Mouse (Mus musculus): Measurements from ENCODE around the gene Tnfrsf1a.
A peak's percentile ranks its signal among the peaks of the same experiment; 100 is the strongest.

Gene Tnfrsf1a

GRCm38 (mm10) chr6:125385066-125385974, 36.2 kb downstream of the Tnfrsf1a start:
- peak; percentile 20 for DNase-seq (ENCODE audit: low read depth, low spot score)

- no peak for DNase-seq (ENCODE audit: low read depth, low spot score)
Observed at GRCm38 (mm10) chr6:125386080-125386479, 36.9 kb downstream of the Tnfrsf1a start.

DNA sequence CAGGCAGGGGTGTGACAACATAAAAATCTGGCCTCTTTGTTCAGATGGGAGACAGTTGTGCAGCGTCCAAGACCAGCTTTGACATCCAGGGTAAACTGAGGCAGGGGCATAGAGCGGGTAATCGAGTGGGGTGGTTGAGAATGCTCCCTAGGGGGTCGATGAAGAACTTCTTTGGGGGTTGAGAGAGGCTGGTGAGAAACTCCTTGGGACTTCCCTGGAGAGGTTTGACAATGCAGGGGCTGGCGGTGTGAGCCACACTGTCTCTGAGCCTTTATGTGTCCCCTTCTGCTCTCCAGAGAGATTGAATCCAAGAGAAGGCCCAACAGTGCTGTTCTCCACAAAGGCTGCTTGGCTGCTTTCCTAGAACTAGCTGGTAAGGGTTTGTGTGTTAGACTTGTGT, 40.7 kb downstream of the Tnfrsf1a start:
- no peak for DNase-seq (ENCODE audit: low read depth, low spot score)

DNA sequence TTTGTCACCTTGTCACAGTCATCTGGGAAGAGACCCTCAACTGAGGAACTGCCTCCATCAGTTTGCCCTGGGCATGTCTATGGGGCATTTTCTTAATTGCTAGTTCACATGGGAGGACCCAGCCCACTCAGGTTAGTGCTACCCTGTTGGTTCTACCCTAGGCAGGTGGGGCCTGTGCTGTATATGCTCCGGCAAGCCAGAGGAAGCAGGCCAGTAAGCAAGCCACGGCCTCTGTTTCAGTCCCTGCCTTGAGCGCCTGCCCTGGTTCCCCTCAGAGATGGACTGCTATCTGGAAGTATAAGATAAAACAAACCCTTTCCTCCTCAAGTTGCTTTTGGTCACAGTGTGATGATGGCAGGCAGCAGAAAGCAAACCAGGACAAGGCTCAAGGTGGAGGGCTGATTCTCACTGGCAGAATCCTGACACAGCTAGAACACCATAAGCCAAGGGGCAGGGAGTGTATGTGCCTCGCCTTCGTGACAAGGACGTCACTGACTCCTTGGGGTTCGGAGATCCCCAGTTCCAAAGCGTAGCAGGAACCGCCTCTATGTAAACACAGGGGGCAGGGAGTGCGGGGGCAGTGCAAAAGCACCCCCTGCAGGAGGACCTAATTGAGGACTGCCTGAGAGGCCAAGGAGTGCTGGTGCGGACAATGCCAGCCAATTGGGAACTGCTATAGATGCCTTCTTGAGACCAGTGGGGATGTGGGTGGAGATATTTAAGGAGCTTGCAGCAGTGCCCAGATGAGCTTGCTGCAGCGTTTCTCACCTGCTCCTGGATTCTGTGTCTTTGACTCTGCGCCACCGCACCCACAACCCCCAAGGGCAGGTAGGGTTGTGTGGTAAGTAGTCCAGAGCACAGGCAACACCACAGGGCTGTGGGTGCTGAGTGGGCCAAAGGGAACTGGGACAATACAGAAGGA, 56.6 kb downstream of the Tnfrsf1a start:
- no peak for DNase-seq (ENCODE audit: low read depth, low spot score)

DNA sequence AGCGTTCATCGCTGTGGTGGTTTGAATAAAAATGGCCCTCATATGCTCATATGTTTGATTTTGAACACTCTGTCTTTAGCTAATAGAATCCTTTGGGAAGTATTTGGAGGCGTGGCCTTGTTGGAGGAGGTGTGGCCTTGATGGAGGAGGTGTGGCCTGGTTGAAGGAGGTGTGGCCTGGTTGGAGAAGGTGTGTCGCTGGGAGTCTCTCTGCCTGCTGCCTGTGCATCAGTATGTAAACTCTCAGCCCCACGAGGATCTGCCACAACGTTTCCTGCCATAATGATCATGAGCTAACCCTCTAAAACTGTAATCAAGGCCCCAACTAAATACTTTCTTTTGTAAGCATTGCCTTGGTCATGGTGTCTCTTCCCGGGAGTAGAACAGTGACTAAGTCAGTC, 58.1 kb downstream of the Tnfrsf1a start:
- DNase-seq (ENCODE audit: low read depth, low spot score), result no peak

DNA sequence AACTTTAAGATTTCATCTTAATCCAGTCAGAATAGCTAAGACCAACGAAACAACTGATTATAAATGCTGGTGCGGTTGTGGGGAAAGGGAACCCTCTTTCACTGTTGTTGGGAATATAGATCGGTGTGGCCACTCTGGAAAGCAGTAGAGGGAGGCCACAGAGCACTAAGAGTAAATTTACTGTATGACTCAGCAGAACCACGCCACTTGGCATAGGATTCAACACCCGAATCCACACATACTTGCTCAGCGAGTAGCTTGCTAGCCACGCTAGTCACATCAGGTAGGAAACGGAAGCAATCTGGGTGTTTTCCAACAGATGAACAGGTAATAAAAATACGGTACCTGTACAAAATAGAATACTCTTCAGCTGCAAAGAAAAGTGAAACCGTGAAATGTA, 58.5 kb downstream of the Tnfrsf1a start:
- no peak for DNase-seq (ENCODE audit: low read depth, low spot score)

DNA sequence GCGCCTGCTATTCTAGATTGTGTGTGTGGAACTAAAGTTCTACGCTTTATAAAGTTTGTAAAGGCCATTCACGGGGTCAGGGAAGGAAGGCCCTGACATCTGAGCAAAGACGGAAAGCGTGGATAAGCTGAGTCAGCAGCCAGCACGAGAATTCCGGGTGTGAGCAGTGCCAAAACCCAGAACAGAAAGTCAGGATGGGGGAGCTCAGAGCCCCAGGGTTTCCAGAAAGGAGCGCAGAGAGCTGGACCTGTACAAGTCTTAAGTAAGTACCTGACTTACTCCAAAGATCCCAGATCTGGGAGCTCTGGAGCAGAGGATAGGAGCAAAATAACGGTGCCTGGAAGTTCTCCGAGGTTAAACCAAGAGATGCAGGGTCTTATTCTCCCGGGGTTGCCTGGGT, 61.4 kb downstream of the Tnfrsf1a start:
- DNase-seq (ENCODE audit: low read depth, low spot score), result no peak

- DNase-seq (ENCODE audit: low read depth, low spot score), result no peak
Observed at GRCm38 (mm10) chr6:125410995-125411547, 61.9 kb downstream of the Tnfrsf1a start.

- DNase-seq (ENCODE audit: low read depth, low spot score), result no peak
Observed at GRCm38 (mm10) chr6:125411661-125412060, 62.5 kb downstream of the Tnfrsf1a start.
